Mouse (Mus musculus) midbrain, postnatal 0 days (tissue): ENCODE measurements around the gene Fgl2. TPM values are rescaled to one million over a fixed set of nuclear protein-coding genes. Genes with fewer than 3 reads are reported as not detected.

ENCODE experiments used
- ATAC-seq: fragments of 200-750 bp; cut with Nextera tagmentation; 2 replicates; pipeline ENCODE4 v1.8.0; 2017; ENCODE audit warnings: moderate number of reproducible peaks, mild to moderate bottlenecking, moderate TSS enrichment, moderate library complexity; ENCODE audit not compliant: low FRiP score
- DNase-seq: peaks from one replicate; pipeline ENCODE4 v3.0.0-alpha.2; 2015; ENCODE audit warnings: low spot score
- H3K27ac ChIP-seq: fragments of 300-500 bp; sonication (generic); 2 replicates; pipeline ENCODE4 v1.5.1; 2014; ENCODE audit warnings: low read depth, mild to moderate bottlenecking, low read length, mixed read lengths
- H3K27me3 ChIP-seq: fragments of 300-500 bp; sonication (generic); 2 replicates; pipeline ENCODE4 v1.6.1; 2014; ENCODE audit warnings: low read length, control low read depth, mixed read lengths; ENCODE audit not compliant: insufficient read depth
- H3K36me3 ChIP-seq: fragments of 300-500 bp; sonication (generic); 2 replicates; pipeline ENCODE4 v1.6.1; 2014; ENCODE audit warnings: low read length, control low read depth, mixed read lengths; ENCODE audit not compliant: insufficient read depth
- H3K4me1 ChIP-seq: fragments of 300-500 bp; sonication (generic); 2 replicates; pipeline ENCODE4 v1.6.1; 2014; ENCODE audit warnings: mild to moderate bottlenecking, control low read depth, antibody characterized with exemption, low read length, mixed read lengths; ENCODE audit not compliant: insufficient read depth
- H3K4me2 ChIP-seq: fragments of 300-500 bp; sonication (generic); 2 replicates; pipeline ENCODE4 v1.6.1; 2014; ENCODE audit warnings: low read depth, mild to moderate bottlenecking, low read length, mixed read lengths; ENCODE audit not compliant: poor library complexity, severe bottlenecking
- H3K4me3 ChIP-seq: fragments of 300-500 bp; sonication (generic); 2 replicates; pipeline ENCODE4 v1.5.1; 2014; ENCODE audit warnings: low read depth, mild to moderate bottlenecking, low read length, moderate library complexity
- H3K9ac ChIP-seq: fragments of 300-500 bp; sonication (generic); replicated peaks from 2 replicates; pipeline ENCODE4 v1.6.1; 2014; ENCODE audit warnings: mild to moderate bottlenecking, low read length, moderate library complexity, mixed read lengths; ENCODE audit not compliant: poor library complexity, severe bottlenecking
- H3K9me3 ChIP-seq: fragments of 300-500 bp; sonication (generic); 2 replicates; pipeline ENCODE4 v1.6.1; 2016; ENCODE audit warnings: low read length, control low read depth
- CTCF ChIP-seq: IDR thresholded peaks from 2 replicates; pipeline ENCODE4 v1.5.1; 2016; ENCODE audit warnings: antibody characterized with exemption, mild to moderate bottlenecking
- WGBS: fragments of 180-500 bp; shearing (Covaris S2); extraction: QIAGEN DNeasy Blood & Tissue Kit; methylation state at CpG from one replicate; pipeline ENCODE4 v1.1.7; 2014; 5-methylcytosine and 5-hydroxymethylcytosine counted together
- polyA plus RNA-seq: library from polyadenylated mRNA; unstranded; fragments of >200 nt; fragmentation: Nextera tagmentation; extraction: Ambion mirVana; gene quantifications from 2 replicates; pipeline ENCODE4 v1.2.1, GENCODE M21; 2015
- total RNA-seq: library from RNA; depleted of rRNA; stranded (reverse); fragments of >200 nt; gene quantifications from 2 replicates; pipeline ENCODE4 v1.2.3, GENCODE M21; 2014

Fgl2 gene
- total and polyA plus RNA-seq, 2 experiments from 2014 or later: 1.9 to 4.1 TPM

- WGBS: 87% methylated on average over 4 of the region's 4 CpGs
- Histone ChIP-seq H3K27ac (no peak overlapping the region), H3K27me3 (no peaks in the 10 kb centered on the region), H3K4me3 (no peak overlapping the region), H3K4me1 (no peaks in the 10 kb centered on the region), H3K9me3 (no peaks in the 10 kb centered on the region), H3K4me2 (no peak overlapping the region), H3K9ac (no peak overlapping the region), H3K36me3 (no peaks in the 10 kb centered on the region)
- no peak for TF ChIP-seq CTCF
- ATAC-seq: no peak
- DNase-seq: no peak
These were observed 16.4 kb downstream of the Fgl2 start for GRCm38 (mm10) chr5:21388855-21389254.

- no peak for TF ChIP-seq CTCF
- H3K27ac ChIP-seq: no peak overlapping the region
- no peaks in the 10 kb centered on the region for H3K36me3 ChIP-seq
- no peak overlapping the region for H3K4me2 ChIP-seq
- H3K27me3 ChIP-seq: no peaks in the 10 kb centered on the region
- no peaks in the 10 kb centered on the region for H3K4me1 ChIP-seq
- no peaks in the 10 kb centered on the region for H3K9me3 ChIP-seq
- H3K4me3 ChIP-seq: no peak overlapping the region
- ATAC-seq (no peak), DNase-seq (no peak)
- WGBS: 57% methylated on average over 12 of the region's 13 CpGs
- no peak overlapping the region for H3K9ac ChIP-seq
These were observed 19.4 kb downstream of the Fgl2 start for GRCm38 (mm10) chr5:21391616-21392384.

DNA sequence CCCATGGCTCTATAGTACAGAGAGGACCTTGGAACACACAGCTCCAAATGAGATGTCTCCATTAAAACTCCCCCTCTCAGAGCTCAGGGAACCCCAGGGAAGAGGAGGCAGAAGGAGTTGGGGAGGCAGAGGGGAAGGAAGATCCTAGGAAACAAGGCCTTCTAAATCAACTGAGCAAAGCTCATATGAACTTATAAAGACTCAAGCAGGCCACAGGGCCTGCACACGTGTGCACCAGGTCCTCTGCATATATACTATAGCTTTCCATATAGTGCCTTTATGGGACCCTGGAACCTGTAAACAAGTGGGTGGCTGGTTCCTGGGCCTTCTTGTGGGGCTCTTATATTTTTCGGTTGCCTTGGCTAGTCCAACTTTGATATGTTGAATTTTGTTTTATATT lies 22.1 kb downstream of the Fgl2 start:
- H3K9ac ChIP-seq: no peak overlapping the region
- TF ChIP-seq CTCF: no peak
- no peaks in the 10 kb centered on the region for H3K36me3 ChIP-seq
- H3K4me2 ChIP-seq: no peak overlapping the region
- DNase-seq (no peak), ATAC-seq (no peak)
- no peak overlapping the region for H3K27ac ChIP-seq
- no peaks in the 10 kb centered on the region for H3K4me1 ChIP-seq
- no peaks in the 10 kb centered on the region for H3K9me3 ChIP-seq
- H3K4me3 ChIP-seq: no peak overlapping the region
- WGBS: 84% methylated on average over 2 of the region's 2 CpGs
- H3K27me3 ChIP-seq: no peaks in the 10 kb centered on the region

DNA sequence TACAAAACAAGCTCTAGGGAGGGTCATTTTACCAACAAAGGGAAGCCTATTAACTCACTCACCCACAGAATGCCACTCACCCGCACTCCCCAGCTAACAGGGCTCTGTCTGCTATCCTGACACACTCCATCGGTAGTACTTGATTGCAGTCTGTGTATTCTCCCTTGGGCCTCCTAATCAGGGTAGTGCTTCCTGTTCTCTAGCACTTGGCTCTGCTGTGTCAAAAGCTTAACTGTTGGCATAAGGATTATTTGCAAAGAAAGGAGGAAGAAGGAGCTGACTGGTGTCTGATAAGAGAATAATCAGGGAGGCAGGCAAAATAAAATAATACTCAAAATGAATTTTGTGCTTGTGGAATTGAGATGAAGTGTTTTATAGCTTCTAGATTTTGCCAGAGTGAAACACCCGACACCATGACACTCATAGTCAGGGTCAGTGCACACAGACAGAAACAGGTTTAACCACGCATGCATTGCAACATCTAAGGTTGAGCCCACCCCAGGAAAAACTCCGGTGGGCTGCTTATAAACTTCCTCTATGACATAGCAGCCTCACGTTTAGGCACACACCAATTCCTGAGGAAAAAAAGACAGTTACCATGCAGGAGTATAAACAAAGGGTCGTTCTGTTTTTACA lies 22.9 kb downstream of the Fgl2 start:
- no peak for ATAC-seq
- H3K27me3 ChIP-seq: no peaks in the 10 kb centered on the region
- TF ChIP-seq CTCF: no peak
- no peak overlapping the region for H3K27ac ChIP-seq
- no peak for DNase-seq
- WGBS: 57% methylated on average over 7 of the region's 7 CpGs
- H3K4me2 ChIP-seq: no peak overlapping the region
- H3K9ac ChIP-seq: no peak overlapping the region
- no peaks in the 10 kb centered on the region for H3K4me1 ChIP-seq
- H3K36me3 ChIP-seq: no peaks in the 10 kb centered on the region
- H3K4me3 ChIP-seq: no peak overlapping the region
- H3K9me3 ChIP-seq: no peaks in the 10 kb centered on the region

DNA sequence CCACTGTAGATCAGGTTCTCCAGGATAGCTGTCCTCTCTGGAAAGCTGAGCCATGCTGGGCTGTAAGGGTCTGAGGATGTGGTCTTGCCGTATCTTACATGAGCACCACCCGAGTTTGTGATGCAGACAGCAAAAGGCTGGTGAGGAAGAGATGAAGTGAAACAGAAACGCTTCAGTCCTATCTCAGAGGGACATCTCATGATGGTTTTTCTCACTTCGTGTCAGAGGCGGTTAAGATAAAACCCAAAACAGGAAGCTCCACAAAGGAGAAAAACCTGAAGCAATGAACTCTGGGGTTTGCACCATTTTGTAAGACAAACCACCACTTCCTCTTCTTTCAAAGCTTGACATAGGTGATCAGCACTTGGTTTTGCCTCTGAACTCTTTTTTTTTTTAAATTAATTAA lies 38.8 kb downstream of the Fgl2 start:
- ATAC-seq (no peak), DNase-seq (no peak)
- no peak for TF ChIP-seq CTCF
- Histone ChIP-seq H3K4me2 (no peak overlapping the region), H3K9ac (no peak overlapping the region), H3K4me3 (no peak overlapping the region), H3K4me1 (no peaks in the 10 kb centered on the region), H3K36me3 (no peaks in the 10 kb centered on the region), H3K27me3 (no peaks in the 10 kb centered on the region), H3K27ac (no peak overlapping the region), H3K9me3 (no peaks in the 10 kb centered on the region)
- 93% methylated on average over 5 of the region's 5 CpGs for WGBS

DNA sequence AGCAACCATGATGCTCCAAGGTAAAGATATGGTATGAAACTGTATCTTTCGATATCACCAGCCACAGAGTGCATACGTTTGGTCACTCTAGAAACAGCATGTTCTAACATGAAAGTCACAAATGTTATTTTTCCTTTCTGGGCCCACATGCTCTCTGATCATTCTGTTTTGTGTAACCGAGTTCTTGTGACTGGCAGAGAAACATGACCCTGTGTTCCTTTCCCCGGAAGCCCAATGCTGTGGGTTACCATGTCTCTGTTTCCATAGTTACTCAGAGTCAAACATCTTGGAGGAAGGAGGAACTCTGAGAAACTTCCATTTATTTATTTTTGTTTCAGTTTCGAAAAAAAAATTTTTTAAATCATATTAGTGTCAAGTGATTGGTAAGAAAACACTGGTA lies 39.6 kb downstream of the Fgl2 start:
- H3K36me3 ChIP-seq: no peaks in the 10 kb centered on the region
- no peak for DNase-seq
- H3K27ac ChIP-seq: no peak overlapping the region
- WGBS: 76% methylated on average over 5 of the region's 5 CpGs
- no peak overlapping the region for H3K9ac ChIP-seq
- no peak for ATAC-seq
- H3K9me3 ChIP-seq: no peaks in the 10 kb centered on the region
- H3K4me1 ChIP-seq: no peaks in the 10 kb centered on the region
- no peak for TF ChIP-seq CTCF
- H3K4me3 ChIP-seq: no peak overlapping the region
- H3K4me2 ChIP-seq: no peak overlapping the region
- H3K27me3 ChIP-seq: no peaks in the 10 kb centered on the region
